Mouse (Mus musculus) embryonic facial prominence, embryonic 12.5 days (tissue): ENCODE measurements around the gene Dnajc3. TPM values are rescaled to one million over a fixed set of nuclear protein-coding genes. Genes with fewer than 3 reads are reported as not detected.

Source experiments
- ATAC-seq: fragments of 200-750 bp; cut with Nextera tagmentation; 2 replicates; pipeline ENCODE4 v1.8.0; 2017; ENCODE audit not compliant: insufficient number of reproducible peaks, insufficient read depth, low FRiP score, low TSS enrichment
- H3K27ac ChIP-seq: fragments of 300-500 bp; sonication (generic); 2 replicates; pipeline ENCODE4 v1.5.1; 2016; ENCODE audit warnings: mild to moderate bottlenecking
- H3K27me3 ChIP-seq: fragments of 300-500 bp; sonication (generic); 2 replicates; pipeline ENCODE4 v1.6.1; 2016; ENCODE audit warnings: mild to moderate bottlenecking, moderate library complexity
- H3K36me3 ChIP-seq: fragments of 300-500 bp; sonication (generic); 2 replicates; pipeline ENCODE4 v1.6.1; 2016; ENCODE audit warnings: mild to moderate bottlenecking
- H3K4me1 ChIP-seq: fragments of 300-500 bp; sonication (generic); 2 replicates; pipeline ENCODE4 v1.6.1; 2016
- H3K4me2 ChIP-seq: fragments of 300-500 bp; sonication (generic); replicated peaks from 2 replicates; pipeline ENCODE4 v1.6.1; 2016; ENCODE audit warnings: mild to moderate bottlenecking, moderate library complexity
- H3K4me3 ChIP-seq: fragments of 300-500 bp; sonication (generic); 2 replicates; pipeline ENCODE4 v1.5.1; 2016; ENCODE audit warnings: mild to moderate bottlenecking
- H3K9ac ChIP-seq: fragments of 300-500 bp; sonication (generic); 2 replicates; pipeline ENCODE4 v1.6.1; 2016; ENCODE audit warnings: mild to moderate bottlenecking, moderate library complexity
- H3K9me3 ChIP-seq: fragments of 300-500 bp; sonication (generic); 2 replicates; pipeline ENCODE4 v1.6.1; 2016; ENCODE audit warnings: mild to moderate bottlenecking, moderate library complexity
- WGBS: fragments of 180-500 bp; shearing (Covaris S2); methylation state at CpG from one replicate; pipeline ENCODE4 v1.1.7; 2016; 5-methylcytosine and 5-hydroxymethylcytosine counted together
- polyA plus RNA-seq: library from polyadenylated mRNA; unstranded; fragments of >200 nt; fragmentation: Nextera tagmentation; extraction: Ambion mirVana; gene quantifications from 2 replicates; pipeline ENCODE4 v1.2.1, GENCODE M21; 2016

Dnajc3 gene
- polyA plus RNA-seq, 1 experiment from 2014 or later, result 30.9 TPM

GRCm38 (mm10) chr14:118932956-118933355, 4.8 kb upstream of the Dnajc3 start:
- no peaks in the 10 kb centered on the region for H3K36me3 ChIP-seq
- H3K9ac ChIP-seq, result no peak overlapping the region
- 0 out of 2 replicates have a peak, but pooled peaks cover 3% of the 10 kb centered on the region for H3K27me3 ChIP-seq
- 52% methylated on average over 8 of the region's 8 CpGs for WGBS
- no peak overlapping the region for H3K4me2 ChIP-seq
- H3K27ac ChIP-seq, result no peak overlapping the region
- 0 out of 2 replicates have a peak, but pooled peaks cover 11% of the 10 kb centered on the region for H3K4me1 ChIP-seq
- H3K9me3 ChIP-seq, result no peaks in the 10 kb centered on the region
- no peak for ATAC-seq
- H3K4me3 ChIP-seq, result no peak overlapping the region

GRCm38 (mm10) chr14:118934686-118935085, 3.1 kb upstream of the Dnajc3 start:
- Histone ChIP-seq H3K27ac (no peak overlapping the region), H3K9me3 (no peaks in the 10 kb centered on the region), H3K4me3 (no peak overlapping the region), H3K4me2 (no peak overlapping the region), H3K9ac (no peak overlapping the region), H3K4me1 (peaks cover 19% of the 10 kb centered on the region), H3K27me3 (0 out of 2 replicates have a peak, but pooled peaks cover 3% of the 10 kb centered on the region), H3K36me3 (no peaks in the 10 kb centered on the region)
- WGBS, result 89% methylated on average over 9 of the region's 9 CpGs
- ATAC-seq, result no peak

GRCm38 (mm10) chr14:118936236-118936635, 1.5 kb upstream of the Dnajc3 start:
- Histone ChIP-seq H3K27me3 (0 out of 2 replicates have a peak, but pooled peaks cover 3% of the 10 kb centered on the region), H3K4me3 (no peak overlapping the region)
- WGBS, result 52% methylated on average over 3 of the region's 3 CpGs

GRCm38 (mm10) chr14:118936952-118937351, 824 bp upstream of the Dnajc3 start:
- peak overlapping the region; percentile 65 for H3K4me2 ChIP-seq
- no peaks in the 10 kb centered on the region for H3K9me3 ChIP-seq
- peaks cover 26% of the 10 kb centered on the region for H3K4me1 ChIP-seq
- peak overlapping the region; percentile 92 for H3K4me3 ChIP-seq
- no peak overlapping the region; the same call in 1 of the 2 replicates for H3K27ac ChIP-seq
- peak overlapping the region; percentile 50 for H3K9ac ChIP-seq
- H3K27me3 ChIP-seq, result 0 out of 2 replicates have a peak, but pooled peaks cover 3% of the 10 kb centered on the region
- no peaks in the 10 kb centered on the region for H3K36me3 ChIP-seq
- 31% methylated on average over 4 of the region's 4 CpGs for WGBS
- ATAC-seq, result no peak

More at GRCm38 (mm10) chr14:118936236-118936635, 1.5 kb upstream of the Dnajc3 start:
- Histone ChIP-seq H3K9ac (no peak overlapping the region), H3K36me3 (no peaks in the 10 kb centered on the region), H3K27ac (no peak overlapping the region), H3K4me1 (peaks cover 26% of the 10 kb centered on the region), H3K4me2 (no peak overlapping the region), H3K9me3 (no peaks in the 10 kb centered on the region)
- no peak for ATAC-seq

- WGBS, result 2% methylated on average over 7 of the region's 7 CpGs
Measured at GRCm38 (mm10) chr14:118938551-118938950, 775 bp downstream of the Dnajc3 start.

GRCm38 (mm10) chr14:118940796-118941495, 3.2 kb downstream of the Dnajc3 start:
- no peak overlapping the region for H3K4me3 ChIP-seq
- ATAC-seq, result no peak
- H3K36me3 ChIP-seq, result no peaks in the 10 kb centered on the region
- peaks cover 23% of the 10 kb centered on the region for H3K4me1 ChIP-seq
- H3K27ac ChIP-seq, result no peak overlapping the region
- 72% methylated on average over 4 of the region's 4 CpGs for WGBS
- no peaks in the 10 kb centered on the region for H3K27me3 ChIP-seq
- H3K9me3 ChIP-seq, result no peaks in the 10 kb centered on the region
- no peak overlapping the region for H3K4me2 ChIP-seq
- no peak overlapping the region for H3K9ac ChIP-seq

More at GRCm38 (mm10) chr14:118938551-118938950, 775 bp downstream of the Dnajc3 start:
- Histone ChIP-seq H3K9me3 (no peaks in the 10 kb centered on the region), H3K4me3 (peak overlapping the region; percentile 92), H3K9ac (peak overlapping the region; percentile 97), H3K27me3 (0 out of 2 replicates have a peak, but pooled peaks cover 3% of the 10 kb centered on the region), H3K4me1 (peaks cover 23% of the 10 kb centered on the region), H3K27ac (no peak overlapping the region), H3K4me2 (peak overlapping the region; percentile 68), H3K36me3 (no peaks in the 10 kb centered on the region)
- no peak for ATAC-seq

- ATAC-seq, result no peak
- Histone ChIP-seq H3K27ac (no peak overlapping the region), H3K4me3 (no peak overlapping the region), H3K4me1 (peaks cover 17% of the 10 kb centered on the region), H3K9ac (no peak overlapping the region), H3K9me3 (no peaks in the 10 kb centered on the region), H3K36me3 (no peaks in the 10 kb centered on the region), H3K27me3 (no peaks in the 10 kb centered on the region), H3K4me2 (no peak overlapping the region)
- 52% methylated on average over 12 of the region's 12 CpGs for WGBS
Measured at GRCm38 (mm10) chr14:118942076-118942475, 4.3 kb downstream of the Dnajc3 start.

- H3K4me1 ChIP-seq, result peaks cover 7% of the 10 kb centered on the region
- H3K4me3 ChIP-seq, result no peak overlapping the region
- ATAC-seq, result no peak
- no peaks in the 10 kb centered on the region for H3K9me3 ChIP-seq
- 80% methylated on average over 2 of the region's 2 CpGs for WGBS
- H3K36me3 ChIP-seq, result no peaks in the 10 kb centered on the region
- H3K27me3 ChIP-seq, result no peaks in the 10 kb centered on the region
- no peak overlapping the region for H3K9ac ChIP-seq
- no peak overlapping the region for H3K27ac ChIP-seq
- no peak overlapping the region for H3K4me2 ChIP-seq
Measured at GRCm38 (mm10) chr14:118944702-118945101, 6.9 kb downstream of the Dnajc3 start.

- Histone ChIP-seq H3K36me3 (peaks cover 7% of the 10 kb centered on the region), H3K4me2 (no peak overlapping the region), H3K27ac (no peak overlapping the region), H3K4me1 (no peaks in the 10 kb centered on the region), H3K9me3 (no peaks in the 10 kb centered on the region), H3K4me3 (no peak overlapping the region), H3K27me3 (no peaks in the 10 kb centered on the region), H3K9ac (no peak overlapping the region)
- WGBS, result 90% methylated on average over 1 of the region's 1 CpGs
- no peak for ATAC-seq
Measured at GRCm38 (mm10) chr14:118948841-118949240, 11.1 kb downstream of the Dnajc3 start.

GRCm38 (mm10) chr14:118951912-118952583, 14.3 kb downstream of the Dnajc3 start:
- Histone ChIP-seq H3K27me3 (no peaks in the 10 kb centered on the region), H3K27ac (no peak overlapping the region), H3K9me3 (no peaks in the 10 kb centered on the region), H3K36me3 (peaks cover 14% of the 10 kb centered on the region), H3K4me1 (no peaks in the 10 kb centered on the region), H3K4me3 (no peak overlapping the region), H3K4me2 (no peak overlapping the region), H3K9ac (no peak overlapping the region)
- ATAC-seq, result no peak
- 94% methylated on average over 9 of the region's 9 CpGs for WGBS

- peaks cover 51% of the 10 kb centered on the region for H3K36me3 ChIP-seq
- no peaks in the 10 kb centered on the region for H3K27me3 ChIP-seq
- ATAC-seq, result no peak
Measured at GRCm38 (mm10) chr14:118958010-118958409, 20.2 kb downstream of the Dnajc3 start.

More at GRCm38 (mm10) chr14:118958010-118958409, 20.2 kb downstream of the Dnajc3 start:
- no peak overlapping the region for H3K27ac ChIP-seq
- no peaks in the 10 kb centered on the region for H3K4me1 ChIP-seq
- WGBS, result 92% methylated on average over 3 of the region's 3 CpGs
- no peaks in the 10 kb centered on the region for H3K9me3 ChIP-seq
- no peak overlapping the region for H3K4me3 ChIP-seq
- H3K4me2 ChIP-seq, result no peak overlapping the region
- no peak overlapping the region for H3K9ac ChIP-seq
